Mouse (Mus musculus) erythroblast, embryonic 14.5 days (primary cell): ENCODE data around the gene Bcr. TPM values are rescaled to one million over a fixed set of nuclear protein-coding genes. Genes with fewer than 3 reads are reported as not detected.

Experiments
- H3K27me3 ChIP-seq: 2 replicates; pipeline ENCODE4 v1.6.1; 2012; ENCODE audit warnings: inconsistent platforms; ENCODE audit not compliant: control insufficient read depth
- H3K36me3 ChIP-seq: 2 replicates; pipeline ENCODE4 v1.6.1; 2012; ENCODE audit warnings: mild to moderate bottlenecking, inconsistent platforms; ENCODE audit not compliant: control insufficient read depth
- H3K4me1 ChIP-seq: 2 replicates; pipeline ENCODE4 v1.6.1; 2012; ENCODE audit warnings: inconsistent platforms; ENCODE audit not compliant: control insufficient read depth
- H3K4me3 ChIP-seq: replicated peaks from 2 replicates; pipeline ENCODE3; 2012; ENCODE audit warnings: moderate library complexity, mild to moderate bottlenecking, inconsistent platforms
- H3K9me3 ChIP-seq: 2 replicates; pipeline ENCODE4 v1.6.1; 2012; ENCODE audit warnings: low read length, inconsistent platforms, mixed read lengths; ENCODE audit not compliant: control insufficient read depth
- GATA1 ChIP-seq: IDR thresholded peaks from 2 replicates; pipeline ENCODE4 v1.6.1; 2012; ENCODE audit warnings: low read length, inconsistent platforms, mixed read lengths
- TAL1 ChIP-seq: IDR thresholded peaks from 3 replicates; pipeline ENCODE4 v1.6.1; 2012; ENCODE audit warnings: low read length, inconsistent platforms, mixed read lengths
- polyA plus RNA-seq: library from polyadenylated mRNA; stranded (reverse); fragments of >175 nt; gene quantifications from 2 replicates; pipeline ENCODE4 v1.2.3, GENCODE M21; 2012

Gene Bcr
- polyA plus RNA-seq, 1 experiment: 0.11 TPM

DNA sequence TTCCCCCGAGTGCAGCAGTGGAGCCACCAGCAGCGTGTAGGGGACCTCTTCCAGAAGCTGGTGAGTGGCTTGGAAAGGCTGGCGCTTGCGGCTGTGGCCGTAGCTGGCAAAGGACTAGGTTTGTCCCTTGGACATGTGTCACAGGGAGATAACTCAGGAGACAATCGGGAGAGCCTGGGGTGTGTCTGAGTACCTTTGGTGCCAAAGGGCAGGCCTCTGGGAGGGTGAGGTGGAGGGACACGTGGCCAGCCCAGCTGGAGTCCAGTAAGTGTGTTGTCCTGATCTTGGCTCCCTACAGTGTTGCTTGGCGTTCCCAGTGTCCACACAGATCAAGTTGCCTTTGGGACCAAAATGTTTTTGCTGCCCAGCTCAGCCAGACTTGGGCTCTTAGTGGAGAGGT, 71.2 kb downstream of the Bcr start:
- Histone ChIP-seq H3K27me3 (no peaks in the 10 kb centered on the region), H3K36me3 (no peaks in the 10 kb centered on the region; the same call in 1 of the 2 replicates), H3K4me3 (no peak overlapping the region), H3K9me3 (no peaks in the 10 kb centered on the region), H3K4me1 (no peaks in the 10 kb centered on the region)
- TF ChIP-seq TAL1 (no peak), GATA1 (no peak)

- H3K27me3 ChIP-seq: no peaks in the 10 kb centered on the region
- no peaks in the 10 kb centered on the region; the same call in 1 of the 2 replicates for H3K36me3 ChIP-seq
- no peak overlapping the region for H3K4me3 ChIP-seq
- no peaks in the 10 kb centered on the region for H3K9me3 ChIP-seq
- no peak for TF ChIP-seq TAL1
- TF ChIP-seq GATA1: no peak
- no peaks in the 10 kb centered on the region for H3K4me1 ChIP-seq
These were observed 74.6 kb downstream of the Bcr start for GRCm38 (mm10) chr10:75134861-75135517.

- Histone ChIP-seq H3K9me3 (no peaks in the 10 kb centered on the region), H3K27me3 (no peaks in the 10 kb centered on the region), H3K36me3 (no peaks in the 10 kb centered on the region; the same call in 1 of the 2 replicates), H3K4me3 (no peak overlapping the region), H3K4me1 (no peaks in the 10 kb centered on the region)
- no peak for TF ChIP-seq TAL1
- no peak for TF ChIP-seq GATA1
These were observed 75.2 kb downstream of the Bcr start for GRCm38 (mm10) chr10:75135518-75136162.

GRCm38 (mm10) chr10:75137148-75137547, 76.8 kb downstream of the Bcr start:
- Histone ChIP-seq H3K27me3 (no peaks in the 10 kb centered on the region), H3K4me1 (no peaks in the 10 kb centered on the region), H3K4me3 (no peak overlapping the region), H3K9me3 (no peaks in the 10 kb centered on the region), H3K36me3 (no peaks in the 10 kb centered on the region; the same call in 1 of the 2 replicates)
- TF ChIP-seq TAL1 (no peak), GATA1 (no peak)

DNA sequence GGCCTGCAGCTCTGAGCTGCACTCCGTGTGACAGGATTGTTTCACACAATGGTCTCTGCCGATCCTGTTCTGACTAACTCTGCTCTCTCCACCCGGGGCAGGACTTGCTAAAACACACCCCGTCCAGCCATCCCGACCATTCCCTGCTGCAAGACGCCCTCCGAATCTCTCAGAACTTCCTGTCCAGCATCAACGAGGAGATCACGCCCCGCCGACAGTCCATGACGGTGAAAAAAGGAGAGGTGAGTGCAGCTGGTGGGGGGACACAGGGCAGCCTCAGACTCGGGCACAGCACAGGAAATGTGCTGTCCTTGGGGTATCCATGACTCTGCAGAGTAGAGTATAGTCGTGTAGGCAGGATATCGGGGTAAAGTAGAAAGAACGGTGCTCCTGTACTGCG, 84.8 kb downstream of the Bcr start:
- TF ChIP-seq GATA1 (no peak), TAL1 (no peak)
- Histone ChIP-seq H3K36me3 (peaks cover 3% of the 10 kb centered on the region; the same call in 1 of the 2 replicates), H3K4me3 (no peak overlapping the region), H3K9me3 (no peaks in the 10 kb centered on the region), H3K27me3 (no peaks in the 10 kb centered on the region), H3K4me1 (no peaks in the 10 kb centered on the region)

DNA sequence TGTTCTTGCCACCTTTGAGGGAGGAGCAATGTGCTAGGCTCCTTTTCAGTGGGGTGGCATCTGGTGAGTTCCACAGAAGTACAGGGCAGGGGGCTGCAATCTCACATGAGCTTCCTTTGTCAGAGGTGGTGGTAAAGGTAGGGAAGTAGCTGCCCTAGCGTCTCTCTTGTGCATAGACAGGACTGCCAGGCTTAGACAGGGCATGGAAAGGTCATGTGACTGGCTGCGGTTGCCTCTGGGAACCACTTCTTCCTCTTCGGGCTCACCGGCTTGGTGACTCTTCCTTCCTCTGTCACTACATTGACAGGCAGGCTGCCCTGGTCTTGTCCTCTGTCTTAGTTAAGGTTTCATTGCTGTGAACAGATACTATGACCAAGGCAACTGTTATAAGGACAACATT, 85.6 kb downstream of the Bcr start:
- TF ChIP-seq TAL1 (no peak), GATA1 (no peak)
- Histone ChIP-seq H3K4me1 (no peaks in the 10 kb centered on the region), H3K27me3 (no peaks in the 10 kb centered on the region)

GRCm38 (mm10) chr10:75146619-75147018, 86.2 kb downstream of the Bcr start:
- no peaks in the 10 kb centered on the region for H3K4me1 ChIP-seq
- H3K9me3 ChIP-seq: no peaks in the 10 kb centered on the region
- H3K27me3 ChIP-seq: no peaks in the 10 kb centered on the region
- TF ChIP-seq GATA1 (no peak), TAL1 (no peak)
- H3K4me3 ChIP-seq: no peak overlapping the region
- peaks cover 3% of the 10 kb centered on the region; the same call in 1 of the 2 replicates for H3K36me3 ChIP-seq

More for the DNA sequence above, 85.6 kb downstream of the Bcr start:
- no peak overlapping the region for H3K4me3 ChIP-seq
- no peaks in the 10 kb centered on the region for H3K9me3 ChIP-seq
- peaks cover 3% of the 10 kb centered on the region; the same call in 1 of the 2 replicates for H3K36me3 ChIP-seq

- no peaks in the 10 kb centered on the region for H3K27me3 ChIP-seq
- no peak overlapping the region for H3K4me3 ChIP-seq
- H3K4me1 ChIP-seq: no peaks in the 10 kb centered on the region
These were observed 87.9 kb downstream of the Bcr start for GRCm38 (mm10) chr10:75148295-75148694.

DNA sequence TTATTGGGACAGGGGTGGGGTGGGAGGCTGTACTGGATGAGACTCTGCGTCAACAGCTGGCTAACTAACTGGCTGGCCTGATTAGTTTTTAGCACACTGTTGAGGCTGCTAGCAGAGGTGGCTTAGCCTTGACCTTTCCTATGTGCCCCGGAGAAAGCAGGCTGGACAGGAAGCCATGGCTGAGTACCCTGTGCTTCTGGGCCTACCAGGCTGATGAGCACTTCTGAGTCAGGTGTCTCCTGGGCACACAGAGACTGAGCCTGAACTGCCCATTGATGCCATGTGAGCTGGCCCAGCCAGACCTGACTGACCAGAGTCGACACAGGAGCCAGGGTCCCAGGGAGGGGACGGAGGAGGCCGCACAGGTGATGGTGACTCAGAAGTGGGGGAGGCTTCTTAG, 90.0 kb downstream of the Bcr start:
- TF ChIP-seq GATA1 (no peak), TAL1 (no peak)
- H3K9me3 ChIP-seq: no peaks in the 10 kb centered on the region

More at GRCm38 (mm10) chr10:75148295-75148694, 87.9 kb downstream of the Bcr start:
- H3K9me3 ChIP-seq: no peaks in the 10 kb centered on the region
- TF ChIP-seq TAL1: no peak
- TF ChIP-seq GATA1: no peak
- peaks cover 5% of the 10 kb centered on the region; the same call in 1 of the 2 replicates for H3K36me3 ChIP-seq

GRCm38 (mm10) chr10:75151311-75151710, 90.9 kb downstream of the Bcr start:
- Histone ChIP-seq H3K4me3 (no peak overlapping the region), H3K36me3 (peaks cover 5% of the 10 kb centered on the region; the same call in 1 of the 2 replicates), H3K27me3 (no peaks in the 10 kb centered on the region), H3K9me3 (no peaks in the 10 kb centered on the region), H3K4me1 (no peaks in the 10 kb centered on the region)
- TF ChIP-seq TAL1 (no peak), GATA1 (no peak)

More for the DNA sequence above, 90.0 kb downstream of the Bcr start:
- H3K27me3 ChIP-seq: no peaks in the 10 kb centered on the region
- no peak overlapping the region for H3K4me3 ChIP-seq
- H3K4me1 ChIP-seq: no peaks in the 10 kb centered on the region
- peaks cover 5% of the 10 kb centered on the region; the same call in 1 of the 2 replicates for H3K36me3 ChIP-seq
